Mouse (Mus musculus): ENCODE results near the gene Tmc3.

GRCm38 (mm10) chr7:83567841-83568500 is 16.8 kb upstream of the Tmc3 start:
- TF ChIP-seq CTCF (IDR thresholded peaks at IDR 0.05; ENCODE audit: insufficient read depth, low read depth, low read length) (no peak), POLR2A (IDR thresholded peaks at IDR 0.05; ENCODE audit: insufficient read depth, low read depth, low read length) (no peak)

Data from olfactory bulb, adult 2 months (tissue).